Mouse (Mus musculus) C2C12 (cell line): ENCODE measurements at regions not wholly inside any gene's neighbourhood (a gene's known extent, or its start where the extent isn't known, plus 50 kb on each side); places are given as distances from the start of the nearest gene placed in this dataset.

Experiments used
- H3K27me3 ChIP-seq: one replicate; pipeline ENCODE4 v1.6.1; 2011; ENCODE audit not compliant: control insufficient read depth, insufficient read depth, insufficient read length
- H3K36me3 ChIP-seq: one replicate; pipeline ENCODE4 v1.6.1; 2011; ENCODE audit not compliant: control insufficient read depth, insufficient read depth
- H3K4me3 ChIP-seq: one replicate; pipeline ENCODE4 v1.5.1; 2011; ENCODE audit warnings: mild to moderate bottlenecking, control low read depth; ENCODE audit not compliant: poor library complexity, insufficient read depth, severe bottlenecking
- H3K79me2 ChIP-seq: one replicate; pipeline ENCODE4 v1.6.1; 2011; ENCODE audit not compliant: control insufficient read depth, insufficient read depth
- H3K79me3 ChIP-seq: one replicate; pipeline ENCODE4 v1.6.1; 2011; ENCODE audit warnings: low read depth, control low read depth
- H3ac ChIP-seq: one replicate; pipeline ENCODE3; 2011; ENCODE audit warnings: low read depth; ENCODE audit not compliant: control insufficient read depth, insufficient read length
- CEBPB ChIP-seq: IDR thresholded peaks from one replicate; pipeline ENCODE4 v1.6.1; 2011; ENCODE audit warnings: low read depth, mild to moderate bottlenecking, control low read depth, moderate library complexity
- CTCF ChIP-seq: IDR thresholded peaks from one replicate; pipeline ENCODE4 v1.5.1; 2011; ENCODE audit not compliant: control insufficient read depth, insufficient read depth, insufficient read length
- FOSL1 ChIP-seq: IDR thresholded peaks from one replicate; pipeline ENCODE4 v1.8.0; 2011; ENCODE audit warnings: mild to moderate bottlenecking, low read length; ENCODE audit not compliant: poor library complexity, insufficient read depth, severe bottlenecking
- MAX ChIP-seq: IDR thresholded peaks from one replicate; pipeline ENCODE4 v1.6.1; 2011; ENCODE audit warnings: mild to moderate bottlenecking, control low read depth
- MYOD1 ChIP-seq: IDR thresholded peaks from one replicate; pipeline ENCODE4 v1.6.1; 2011; ENCODE audit warnings: low read depth; ENCODE audit not compliant: control insufficient read depth, insufficient read length
- MYOG ChIP-seq: IDR thresholded peaks from one replicate; pipeline ENCODE4 v1.6.1; 2011; ENCODE audit not compliant: control insufficient read depth, insufficient read length; ENCODE audit errors: extremely low read depth
- USF1 ChIP-seq: IDR thresholded peaks from one replicate; pipeline ENCODE4 v1.6.1; 2011; ENCODE audit warnings: low read depth, mild to moderate bottlenecking, control low read depth, moderate library complexity

DNA sequence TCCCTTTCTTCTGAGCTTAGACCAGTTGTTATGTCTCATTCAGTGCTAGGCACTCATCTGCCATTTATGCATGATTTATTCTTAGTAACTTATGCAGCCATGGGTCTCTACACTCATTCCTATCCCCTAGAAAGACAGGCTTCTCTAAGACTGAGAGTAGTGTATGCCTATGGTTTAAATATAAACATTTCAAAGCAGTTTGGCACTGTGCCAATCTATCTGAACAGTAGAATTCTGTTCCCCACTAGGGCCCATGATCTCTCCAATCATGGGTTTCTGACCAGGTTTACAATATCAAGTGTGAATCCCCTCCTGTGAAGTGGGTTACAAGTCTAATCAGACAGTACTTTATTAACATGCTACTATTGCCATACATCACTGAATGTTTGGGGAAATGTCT, 60.4 kb upstream of the Aldh1a3 start:
- TF ChIP-seq USF1 (no peak), CTCF (no peak), MYOD1 (no peak), CEBPB (no peak), MYOG (no peak), FOSL1 (no peak), MAX (no peak)
- Histone ChIP-seq H3K27me3 (no peaks in the 10 kb centered on the region), H3K79me3 (no peaks in the 10 kb centered on the region), H3ac (no peak overlapping the region), H3K4me3 (no peak overlapping the region), H3K79me2 (no peaks in the 10 kb centered on the region), H3K36me3 (no peaks in the 10 kb centered on the region)

DNA sequence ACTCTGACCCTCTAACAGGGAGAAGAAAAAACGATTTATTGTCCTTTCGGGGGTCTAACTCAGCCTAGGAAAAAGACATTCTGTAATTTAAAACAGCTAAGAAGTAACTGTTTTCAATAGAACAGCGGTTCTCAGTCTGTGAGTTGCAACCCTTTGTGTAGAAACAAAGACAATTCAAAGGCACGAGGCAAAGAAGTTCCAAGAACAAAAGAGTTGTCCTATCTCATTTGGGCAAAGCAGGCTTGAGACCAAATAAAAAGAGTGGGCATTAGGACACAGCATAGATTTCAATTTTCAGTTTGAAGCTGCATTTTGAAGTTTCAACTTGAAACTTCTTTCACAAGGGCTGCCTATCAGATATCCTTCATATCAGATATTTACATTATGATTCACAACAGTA, 53.1 kb upstream of the Aldh1a3 start:
- Histone ChIP-seq H3K27me3 (no peaks in the 10 kb centered on the region), H3K79me3 (no peaks in the 10 kb centered on the region), H3K36me3 (no peaks in the 10 kb centered on the region), H3ac (no peak overlapping the region), H3K79me2 (no peaks in the 10 kb centered on the region), H3K4me3 (no peak overlapping the region)
- no peak for TF ChIP-seq FOSL1
- no peak for TF ChIP-seq MYOG

DNA sequence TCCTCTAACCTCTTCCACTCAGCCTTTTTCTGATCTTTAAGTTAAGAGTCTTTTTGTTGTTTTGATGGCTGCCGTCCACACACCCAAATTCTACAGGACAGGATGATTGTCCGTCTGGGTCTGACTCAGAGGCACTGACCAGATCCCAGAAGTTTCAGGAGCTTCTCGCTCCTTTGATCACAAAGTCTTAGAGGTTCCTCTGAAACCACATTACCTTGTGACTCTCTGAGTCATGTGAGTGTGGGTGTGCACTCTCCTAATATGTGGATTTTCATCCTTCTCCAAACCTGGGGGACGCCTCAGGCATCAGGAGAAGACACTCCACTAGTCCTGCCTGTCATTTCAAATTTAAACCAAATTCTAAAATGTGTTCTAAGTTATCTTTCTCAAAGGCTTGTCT, 52.0 kb upstream of the Aldh1a3 start:
- no peaks in the 10 kb centered on the region for H3K79me3 ChIP-seq
- no peaks in the 10 kb centered on the region for H3K36me3 ChIP-seq
- TF ChIP-seq USF1 (peak; percentile 19), CTCF (no peak)
- H3ac ChIP-seq = no peak overlapping the region
- no peaks in the 10 kb centered on the region for H3K27me3 ChIP-seq
- H3K4me3 ChIP-seq = no peak overlapping the region
- no peaks in the 10 kb centered on the region for H3K79me2 ChIP-seq

- Histone ChIP-seq H3K79me3 (no peaks in the 10 kb centered on the region), H3K27me3 (no peaks in the 10 kb centered on the region), H3K36me3 (no peaks in the 10 kb centered on the region), H3ac (no peak overlapping the region), H3K79me2 (no peaks in the 10 kb centered on the region), H3K4me3 (no peak overlapping the region)
- TF ChIP-seq MYOG = no peak
- no peak for TF ChIP-seq CEBPB
- no peak for TF ChIP-seq CTCF
- TF ChIP-seq FOSL1 = no peak
- no peak for TF ChIP-seq USF1
- no peak for TF ChIP-seq MYOD1
Observed at GRCm38 (mm10) chr7:66478106-66478505, 50.8 kb upstream of the Aldh1a3 start.

GRCm38 (mm10) chr7:66477475-66477874, 50.2 kb upstream of the Aldh1a3 start:
- Histone ChIP-seq H3K4me3 (no peak overlapping the region), H3ac (no peak overlapping the region), H3K36me3 (no peaks in the 10 kb centered on the region), H3K79me2 (no peaks in the 10 kb centered on the region), H3K27me3 (no peaks in the 10 kb centered on the region), H3K79me3 (no peaks in the 10 kb centered on the region)
- peak; percentile 85 for TF ChIP-seq MAX
- no peak for TF ChIP-seq MYOD1
- peak; percentile 67 for TF ChIP-seq FOSL1
